Mouse (Mus musculus) ovary, postnatal 14 days (tissue): ENCODE measurements around the gene Taf1b.
A peak's percentile ranks its signal among the peaks of the same experiment; 100 is the strongest.

Experiments
- DNase-seq: peaks from one replicate; pipeline ENCODE4 v3.0.0; 2022; ENCODE audit warnings: low spot score

Taf1b gene

GRCm38 (mm10) chr12:24552531-24552930, 54.4 kb downstream of the Taf1b start:
- no peak for DNase-seq

DNA sequence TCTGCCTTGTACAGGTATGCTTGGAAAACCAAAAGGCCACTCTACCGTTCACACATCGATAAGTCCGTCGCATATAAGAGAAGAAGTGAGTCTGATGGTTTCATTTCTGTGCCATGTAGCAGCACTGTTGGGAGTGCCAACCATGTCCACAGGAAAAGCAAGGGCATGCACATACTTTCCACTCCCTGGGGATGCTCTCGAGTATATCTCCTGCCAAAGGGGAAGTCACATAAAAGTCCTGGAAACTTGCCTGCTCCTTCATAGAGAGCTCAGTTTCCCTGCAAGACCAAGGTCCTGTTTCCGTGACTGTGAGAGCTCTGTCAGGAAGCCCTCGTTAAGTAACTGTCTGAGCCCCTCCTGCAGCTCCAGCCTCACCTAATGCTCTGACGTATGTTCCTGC, 57.8 kb downstream of the Taf1b start:
- DNase-seq = no peak

- DNase-seq = no peak
Observed at GRCm38 (mm10) chr12:24563395-24563960, 65.3 kb downstream of the Taf1b start.

DNA sequence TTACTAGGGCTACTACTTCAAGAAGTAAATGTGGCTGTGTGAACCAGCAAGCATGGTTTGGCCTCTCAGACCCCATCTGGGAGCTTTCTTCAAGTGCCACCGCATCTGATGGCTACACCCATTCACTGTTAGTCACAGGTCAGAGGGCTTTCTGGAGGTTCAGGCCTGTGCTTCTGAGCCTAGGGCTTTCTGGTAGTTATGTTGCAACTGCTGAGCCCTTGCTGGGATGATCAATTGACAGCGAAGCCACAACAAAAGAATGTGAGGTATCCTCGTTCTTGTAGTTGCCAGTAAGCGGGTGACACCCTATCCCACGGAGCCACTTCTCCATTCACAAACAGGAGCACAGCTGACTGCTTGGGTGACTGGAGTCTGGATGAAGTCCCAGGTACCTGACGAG, 67.2 kb downstream of the Taf1b start:
- no peak for DNase-seq

- DNase-seq = no peak
Observed at GRCm38 (mm10) chr12:24567606-24568005, 69.4 kb downstream of the Taf1b start.

DNA sequence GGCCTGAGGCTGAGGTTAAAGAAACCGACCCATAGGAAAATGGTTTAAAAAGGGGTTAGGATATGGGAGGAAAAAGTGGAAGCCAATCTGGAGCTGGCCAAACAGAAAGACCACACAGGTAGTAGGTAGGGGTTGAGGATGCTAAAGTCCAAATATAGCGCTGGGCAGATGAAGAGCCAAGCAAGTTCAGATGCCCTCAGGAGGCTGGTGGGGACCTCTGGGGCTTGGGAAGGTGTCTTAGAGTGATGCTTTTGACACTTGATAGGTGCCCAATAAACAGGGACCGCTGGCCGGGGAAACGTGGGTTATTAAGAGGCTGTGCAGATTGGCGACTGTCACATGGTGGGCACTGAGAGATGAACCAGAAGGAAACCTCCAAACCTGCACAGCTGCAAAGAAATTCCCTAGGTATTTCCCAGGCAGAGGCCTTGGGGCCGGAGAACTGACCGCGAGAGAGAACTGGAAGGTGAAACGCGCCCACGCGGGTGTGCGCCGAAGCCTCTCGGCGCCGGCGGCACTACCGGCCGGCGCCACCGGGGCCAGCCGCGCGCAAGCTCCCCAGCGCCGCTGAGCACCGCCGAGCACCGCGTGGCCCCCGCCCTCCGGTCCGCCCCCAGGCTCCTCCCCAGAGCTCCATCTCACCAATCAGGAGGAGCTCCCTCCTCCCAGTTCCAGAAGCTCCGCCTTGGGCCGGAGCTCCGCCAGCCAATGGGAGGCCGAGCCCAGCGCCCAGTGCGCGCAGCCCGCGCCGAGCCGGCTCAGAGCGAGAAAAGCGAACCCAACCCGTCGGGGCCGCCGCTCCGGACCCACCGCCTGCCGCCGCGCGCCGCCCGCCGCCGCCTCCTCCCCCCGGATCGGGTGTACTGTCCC, 73.6 kb downstream of the Taf1b start, which contains the start of gene Grhl1:
Gene Grhl1, plus strand, starts transcription at position 761 of the 870 bp plus-strand sequence.
- DNase-seq = peak; percentile 88

GRCm38 (mm10) chr12:24572421-24573274, 74.5 kb downstream of the Taf1b start:
- no peak for DNase-seq

DNA sequence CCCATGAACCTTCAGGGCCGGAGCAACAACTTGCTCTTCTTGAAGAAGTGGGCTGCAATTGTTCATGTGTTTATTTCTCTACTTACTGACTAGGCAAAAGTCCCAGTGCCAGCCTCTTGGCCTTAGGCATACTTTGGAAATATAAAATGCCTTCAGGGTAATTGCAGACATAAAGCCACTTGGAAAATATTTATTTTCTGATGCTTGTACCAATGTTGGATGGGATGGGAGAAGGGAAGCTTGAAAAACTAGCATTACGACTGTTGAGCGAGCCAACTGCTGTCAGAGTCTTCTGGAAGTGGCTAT, 75.1 kb downstream of the Taf1b start:
- no peak for DNase-seq

DNA sequence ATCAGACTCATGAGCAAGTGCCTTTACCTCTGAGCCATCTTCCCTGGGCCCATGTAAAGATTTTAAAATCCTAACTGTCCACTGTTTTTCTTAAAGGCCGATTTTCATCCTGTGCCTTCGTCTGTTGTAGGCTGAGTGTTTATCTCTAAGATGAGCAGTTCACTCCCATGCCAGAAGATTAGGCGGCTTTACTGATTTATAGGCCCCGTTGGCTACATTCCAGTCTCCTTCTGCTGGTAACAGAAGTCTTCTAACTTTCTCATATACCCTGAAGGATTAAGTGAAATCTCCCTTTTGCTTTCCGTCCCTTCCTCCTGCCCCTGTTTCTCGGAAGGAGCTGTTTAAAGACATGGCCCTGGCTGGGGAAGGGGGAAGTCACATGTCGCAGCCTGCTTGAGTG, 76.7 kb downstream of the Taf1b start:
- DNase-seq = no peak

- DNase-seq = no peak
Observed at GRCm38 (mm10) chr12:24580452-24580851, 82.3 kb downstream of the Taf1b start.

DNA sequence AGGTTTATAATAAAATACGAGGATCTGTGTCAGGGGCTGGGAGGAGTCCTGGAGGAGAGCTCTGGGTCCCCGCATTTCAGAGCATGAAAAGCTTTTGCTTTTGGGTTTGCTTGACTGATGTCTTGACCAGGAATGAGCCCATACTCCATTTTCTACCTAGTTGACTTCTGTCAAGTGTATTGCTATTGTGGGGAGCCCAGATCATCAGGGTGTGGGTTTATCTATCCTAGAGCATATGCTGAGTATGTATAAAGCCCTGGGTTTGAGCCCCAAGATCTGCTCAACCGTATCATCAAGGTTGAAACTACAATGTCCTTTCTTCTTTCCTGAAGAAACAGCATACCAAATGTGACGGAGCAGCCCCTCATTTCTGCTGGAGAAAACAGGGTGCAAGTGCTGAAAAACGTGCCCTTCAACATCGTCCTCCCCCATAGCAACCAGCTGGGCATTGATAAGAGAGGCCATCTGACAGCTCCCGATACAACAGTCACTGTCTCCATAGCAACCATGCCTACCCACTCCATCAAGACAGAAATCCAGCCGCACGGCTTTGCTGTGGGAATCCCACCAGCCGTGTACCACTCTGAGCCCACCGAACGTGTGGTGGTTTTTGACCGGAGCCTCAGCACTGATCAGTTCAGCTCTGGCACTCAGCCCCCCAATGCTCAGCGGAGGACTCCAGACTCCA, 83.0 kb downstream of the Taf1b start:
- DNase-seq = no peak

DNA sequence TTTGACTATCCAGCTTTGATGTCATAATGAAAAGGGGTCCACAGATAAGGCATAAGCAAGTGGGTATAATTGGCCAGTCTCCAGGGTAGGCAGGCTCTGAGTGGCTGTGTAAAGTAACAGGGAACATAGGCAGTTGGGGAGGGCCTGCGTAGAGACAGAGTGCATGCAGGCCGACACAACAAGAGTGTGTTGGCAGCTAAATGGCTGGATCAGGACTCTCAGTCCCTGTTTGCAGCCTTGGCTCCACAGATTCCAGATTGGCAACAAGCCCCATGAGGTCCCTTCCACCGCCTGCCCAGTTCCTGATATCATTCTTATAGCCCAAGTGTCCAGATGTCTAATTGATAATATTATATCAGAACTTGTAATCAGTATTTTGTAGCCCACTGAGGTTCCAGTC, 85.5 kb downstream of the Taf1b start:
- DNase-seq = no peak

GRCm38 (mm10) chr12:24584835-24585234, 86.7 kb downstream of the Taf1b start:
- no peak for DNase-seq

DNA sequence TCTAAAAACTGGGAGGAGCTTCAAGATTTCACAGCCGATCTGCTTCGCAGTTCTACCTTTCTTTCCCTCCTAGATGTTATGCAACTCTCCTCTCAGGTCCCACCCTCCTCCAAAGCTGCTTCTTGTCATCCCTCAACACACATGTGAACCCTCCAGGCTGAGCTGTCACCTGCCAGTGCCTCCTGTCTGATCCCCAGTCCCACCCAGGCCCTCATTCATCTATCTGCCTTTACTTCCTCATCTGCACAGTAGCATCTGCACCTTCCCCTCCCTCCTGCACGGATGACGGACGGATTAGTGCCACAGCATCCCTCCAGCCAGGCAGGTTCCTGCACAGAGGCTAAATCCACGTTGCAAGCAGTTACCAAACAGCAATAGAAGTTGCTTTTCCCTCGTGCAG, 88.0 kb downstream of the Taf1b start:
- DNase-seq = no peak

DNA sequence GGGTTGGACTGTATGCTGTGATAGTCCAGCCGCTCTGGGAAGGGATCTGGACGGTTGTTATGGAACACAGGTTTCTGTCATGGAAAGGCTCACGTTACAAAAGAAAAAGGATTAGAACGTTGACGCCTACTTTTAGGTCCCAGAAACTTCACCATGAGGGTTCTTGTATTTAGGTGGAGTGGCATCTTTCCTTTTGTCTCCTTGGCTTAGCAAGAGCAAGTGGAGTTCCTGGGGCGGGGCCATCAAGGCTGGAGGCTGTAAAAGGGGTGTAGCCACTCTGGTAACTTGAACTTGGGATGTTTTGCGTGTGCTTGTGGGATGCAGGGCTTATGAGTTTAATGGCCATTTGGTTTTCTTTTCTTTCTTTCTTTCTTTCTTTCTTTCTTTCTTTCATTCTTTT, 92.2 kb downstream of the Taf1b start:
- DNase-seq = no peak

- no peak for DNase-seq
Observed at GRCm38 (mm10) chr12:24592055-24592454, 93.9 kb downstream of the Taf1b start.

GRCm38 (mm10) chr12:24592956-24593672, 95.0 kb downstream of the Taf1b start:
- peak; percentile 38 for DNase-seq

GRCm38 (mm10) chr12:24597376-24597775, 99.2 kb downstream of the Taf1b start:
- DNase-seq = no peak

- DNase-seq = no peak
Observed at GRCm38 (mm10) chr12:24599366-24599895, 101.3 kb downstream of the Taf1b start.

GRCm38 (mm10) chr12:24600074-24600473, 101.9 kb downstream of the Taf1b start:
- DNase-seq = no peak

- peak; percentile 77 for DNase-seq
Observed at GRCm38 (mm10) chr12:24600806-24601205, 102.6 kb downstream of the Taf1b start.
